ENCODE assay signal across 8 mouse cellular contexts in the genomic region with DNA sequence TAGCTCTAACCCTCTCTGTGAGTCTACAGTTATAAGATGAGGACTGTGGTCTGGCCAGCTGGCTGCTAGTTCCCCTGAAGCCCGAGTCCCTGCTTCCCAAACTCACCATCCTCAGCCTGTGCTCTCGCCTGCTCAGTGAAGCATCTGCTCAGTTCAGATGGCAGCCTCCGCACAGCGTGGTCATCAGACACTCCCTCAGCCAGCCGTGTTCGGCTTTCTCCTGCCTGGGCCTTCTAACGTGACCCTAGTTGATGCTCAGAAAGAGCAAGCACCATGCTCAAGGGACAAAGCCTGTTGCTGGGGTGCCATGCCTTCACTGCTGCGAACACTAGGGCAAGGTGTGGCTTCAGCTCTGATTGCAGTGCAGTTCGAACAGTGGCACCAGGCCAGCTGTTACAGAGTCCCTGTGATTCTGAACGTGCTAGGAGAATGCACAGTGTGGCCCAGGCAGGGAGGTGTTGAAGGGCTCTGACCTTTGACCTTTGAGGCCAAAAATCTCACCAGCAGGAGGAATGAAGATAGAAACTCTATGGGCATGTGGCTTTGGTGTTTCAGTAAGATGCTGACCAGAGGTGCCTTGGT.
DNase-seq lines count a peak whose midpoint lies in the region; ATAC-seq and TF ChIP-seq lines count a peak whose summit lies in the region.
"Had no signal": no experiment of that assay in that cellular context is flagged by ENCODE, and none has a peak within 500 bp of the region (broad histone marks: within the 10 kb centered on the region; RNA-seq: fewer than 3 reads in every experiment).

No protein-coding gene starts in this region.

- TF ChIP-seq CTCF in left cerebral cortex, adult 2 months (IDR thresholded peaks at IDR 0.05), result no peak

- no peaks in the 10 kb centered on the region for H3K27me3 ChIP-seq in intestine, embryonic 15.5 days (replicated peaks)

- H3K9ac ChIP-seq in intestine, embryonic 15.5 days, result no peak overlapping the region
- H3K9ac ChIP-seq: lung, embryonic 14.5 days had no signal

- peak; percentile 52 for DNase-seq in left cerebral cortex, postnatal 4 days
- DNase-seq in left cerebral cortex, adult 2 months (ENCODE audit: extremely low spot score in 1 of 2, low spot score in 2 of 2), result no peak
- DNase-seq in kidney, postnatal 25 days, result peak; percentile 67 to 76
- peak; percentile 55 for DNase-seq in retina, embryonic 14.5 days (ENCODE audit: low spot score)
- DNase-seq in urinary bladder, adult 18-20 months (ENCODE audit: low spot score in 2 of 2), result no peak
- no peak for DNase-seq in left cerebral cortex, adult 9 months (ENCODE audit: low spot score in 2 of 2)

- ATAC-seq in intestine, embryonic 15.5 days, result peak; percentile 81

- no peaks in the 10 kb centered on the region for H3K36me3 ChIP-seq in intestine, embryonic 15.5 days

- H3K9me3 ChIP-seq in intestine, embryonic 15.5 days, result no peaks in the 10 kb centered on the region

- H3K27ac ChIP-seq in left cerebral cortex, adult 2 months, result no peak overlapping the region
- H3K27ac ChIP-seq in intestine, embryonic 15.5 days, result 0 out of 2 replicates have a peak overlapping the region, but pooled peaks have one; percentile 13

- intact Hi-C loops in left cerebral cortex, postnatal 4 days (cut with DNase I), result no loop called here
- intact Hi-C loops in left cerebral cortex, adult 2 months (cut with DNase I), result no loop called here

- H3K4me2 ChIP-seq in intestine, embryonic 15.5 days (replicated peaks), result no peak overlapping the region
- H3K4me2 ChIP-seq: lung, embryonic 14.5 days had no signal

- H3K4me1 ChIP-seq in intestine, embryonic 15.5 days (replicated peaks), result peaks cover 33% of the 10 kb centered on the region

- 58% methylated on average over 10 of the region's 10 CpGs for WGBS in intestine, embryonic 15.5 days

- H3K4me3 ChIP-seq in left cerebral cortex, adult 2 months, result no peak overlapping the region
- H3K4me3 ChIP-seq in intestine, embryonic 15.5 days (replicated peaks), result no peak overlapping the region

Comparison
In these comparisons a context has a peak if more than half of its experiments do, and no peak if none do; other contexts are left out.
1. DNase-seq: peak in left cerebral cortex, postnatal 4 days (single experiment), kidney, postnatal 25 days (2 of 2) and retina, embryonic 14.5 days (single experiment); none in left cerebral cortex, adult 2 months (0 of 2), urinary bladder, adult 18-20 months (0 of 2) and left cerebral cortex, adult 9 months (0 of 2).